Mouse (Mus musculus) left cerebral cortex, postnatal 25 days (tissue): Measurements from ENCODE around the gene Cnpy1. TPM values are rescaled to one million over a fixed set of nuclear protein-coding genes. Genes with fewer than 3 reads are reported as not detected.

ENCODE experiments used
- DNase-seq, 2 experiments: peaks; one replicate each; pipeline ENCODE4 v3.0.0; 2022; ENCODE audit warnings: low spot score in 2 of 2, mixed read lengths in 1 of 2
- intact Hi-C: fragments of 180-260 bp; cut with DNase I; formaldehyde crosslinking; loops from one replicate; pipeline ENCODE4 v1.15.1; 2025
- total RNA-seq, 2 experiments: library from RNA; stranded (reverse); gene quantifications; 2 replicates each; pipeline ENCODE4 v1.2.3; 2021

The Cnpy1 gene
- total RNA-seq, 2 experiments from 2014 or later, result not detected

GRCm38 (mm10) chr5:28243501-28244177, 2.0 kb downstream of the Cnpy1 start:
- no peak for DNase-seq
- intact Hi-C loops, result no loop called here

- DNase-seq, result peak; percentile 5 to 85
- intact Hi-C loops, result no loop called here
Measured at GRCm38 (mm10) chr5:28241423-28241822, 4.2 kb downstream of the Cnpy1 start.

GRCm38 (mm10) chr5:28239829-28240228, 5.8 kb downstream of the Cnpy1 start:
- intact Hi-C loops, result no loop called here
- no peak for DNase-seq

- intact Hi-C loops, result no loop called here
- DNase-seq, result no peak
Measured at GRCm38 (mm10) chr5:28238876-28239275, 6.7 kb downstream of the Cnpy1 start.

GRCm38 (mm10) chr5:28238152-28238551, 7.5 kb downstream of the Cnpy1 start:
- DNase-seq, result no peak
- intact Hi-C loops, result no loop called here

DNA sequence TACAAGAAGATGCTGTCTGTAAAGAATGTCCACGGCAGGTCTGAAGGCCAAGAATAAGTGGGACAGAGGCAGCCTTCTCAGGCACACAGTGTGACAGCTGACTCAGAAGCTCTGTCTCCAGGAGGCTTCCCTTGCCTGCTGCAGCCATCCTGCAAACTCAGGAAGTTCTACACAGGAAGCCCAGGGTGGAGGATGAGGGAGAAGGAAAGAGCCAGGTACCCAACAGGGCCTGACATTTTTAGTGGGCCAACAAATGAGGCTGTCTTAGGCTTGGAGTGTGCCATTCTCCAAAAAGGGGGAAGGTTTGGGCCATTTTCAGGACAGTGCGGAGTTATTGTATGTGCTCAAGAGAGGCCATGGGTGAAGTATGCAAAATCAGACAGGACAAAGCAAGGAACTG, 7.9 kb downstream of the Cnpy1 start:
- intact Hi-C loops, result no loop called here
- DNase-seq, result no peak

GRCm38 (mm10) chr5:28237055-28237454, 8.6 kb downstream of the Cnpy1 start:
- DNase-seq, result no peak
- intact Hi-C loops, result no loop called here

DNA sequence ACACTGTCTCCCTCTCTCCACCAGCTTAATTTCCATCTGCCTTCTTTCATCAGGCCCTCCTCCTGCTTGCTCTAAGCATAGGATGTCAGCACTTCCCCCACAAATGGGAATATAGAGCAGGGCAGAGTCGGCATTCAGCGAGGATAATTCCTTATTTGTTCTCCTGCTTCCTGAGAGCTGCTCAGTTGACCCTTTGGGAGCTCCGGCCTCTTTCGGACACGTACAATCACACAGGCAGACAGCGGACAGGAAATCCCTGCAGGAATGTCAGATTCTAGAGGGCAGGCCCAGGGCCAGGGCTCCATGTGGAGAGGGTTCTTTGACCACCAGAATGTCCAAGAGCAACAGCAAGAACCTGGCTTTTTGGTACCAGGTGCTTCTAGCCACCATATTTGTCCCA, 9.5 kb downstream of the Cnpy1 start:
- intact Hi-C loops, result no loop called here
- DNase-seq, result no peak

- intact Hi-C loops, result no loop called here
- no peak for DNase-seq
Measured at GRCm38 (mm10) chr5:28232101-28232500, 13.5 kb downstream of the Cnpy1 start.

- intact Hi-C loops, result no loop called here
Measured at GRCm38 (mm10) chr5:28219596-28219995, 26.0 kb downstream of the Cnpy1 start.

GRCm38 (mm10) chr5:28213441-28213840, 32.2 kb downstream of the Cnpy1 start:
- intact Hi-C loops, result loop anchor here (2.0 to 5.0 kb wide), 3 partner anchors 41 to 1259 kb away; no protein-coding TSS in a partner anchor
- no peak for DNase-seq

More at GRCm38 (mm10) chr5:28219596-28219995, 26.0 kb downstream of the Cnpy1 start:
- DNase-seq, result no peak

- no peak for DNase-seq
- intact Hi-C loops, result loop anchor here (2.0 to 5.0 kb wide), 3 partner anchors 39 to 1261 kb away; no protein-coding TSS in a partner anchor
Measured at GRCm38 (mm10) chr5:28211651-28212310, 33.8 kb downstream of the Cnpy1 start.

DNA sequence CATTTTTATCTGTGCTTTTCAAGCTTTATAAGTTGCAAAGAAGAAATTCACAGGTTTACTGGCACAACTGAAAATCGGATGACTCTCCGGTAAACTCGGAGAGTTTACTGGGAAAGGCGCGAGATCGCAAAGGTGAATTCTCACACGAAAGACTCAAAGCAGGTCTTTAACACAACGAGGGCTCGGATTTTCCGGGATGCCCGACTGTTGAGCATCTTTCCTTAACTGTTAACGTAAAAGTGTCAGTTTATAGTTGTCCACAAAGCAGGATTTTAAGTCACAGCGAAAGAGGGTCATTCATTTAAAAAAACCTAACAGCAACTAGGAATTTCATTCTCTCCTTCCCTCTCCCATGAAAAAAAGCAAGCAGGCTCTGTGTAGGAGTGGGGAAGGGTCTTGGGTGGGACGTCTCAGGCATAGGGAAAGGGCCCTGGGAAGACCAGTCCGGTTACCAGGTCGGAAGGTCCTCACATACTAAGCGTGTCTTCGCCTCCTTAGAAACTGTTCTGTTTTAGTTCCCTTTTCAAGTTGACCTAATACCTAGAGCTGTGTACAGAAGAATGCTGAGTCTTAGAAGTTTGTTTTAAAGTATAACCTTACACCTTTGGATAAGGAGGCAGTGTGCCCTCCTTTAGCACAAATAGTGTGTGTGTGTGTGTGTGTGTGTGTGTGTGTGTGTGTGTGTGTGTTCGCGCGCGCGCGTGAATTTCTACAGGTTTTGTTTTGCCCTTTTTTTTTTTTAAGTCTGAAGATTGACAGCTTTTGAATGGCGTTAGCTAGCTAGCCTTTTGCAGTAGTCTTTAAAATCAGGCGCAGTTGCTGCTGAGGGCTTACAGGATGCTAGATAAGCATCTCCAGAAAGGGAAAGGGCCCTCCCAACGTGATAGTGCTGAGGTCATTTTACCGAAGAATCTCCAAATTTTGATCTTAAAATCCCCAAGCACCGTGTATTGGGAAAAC, 34.7 kb downstream of the Cnpy1 start:
- intact Hi-C loops, result loop anchor here (5.0 kb wide), 2 partner anchors 89 to 1261 kb away; no protein-coding TSS in a partner anchor

DNA sequence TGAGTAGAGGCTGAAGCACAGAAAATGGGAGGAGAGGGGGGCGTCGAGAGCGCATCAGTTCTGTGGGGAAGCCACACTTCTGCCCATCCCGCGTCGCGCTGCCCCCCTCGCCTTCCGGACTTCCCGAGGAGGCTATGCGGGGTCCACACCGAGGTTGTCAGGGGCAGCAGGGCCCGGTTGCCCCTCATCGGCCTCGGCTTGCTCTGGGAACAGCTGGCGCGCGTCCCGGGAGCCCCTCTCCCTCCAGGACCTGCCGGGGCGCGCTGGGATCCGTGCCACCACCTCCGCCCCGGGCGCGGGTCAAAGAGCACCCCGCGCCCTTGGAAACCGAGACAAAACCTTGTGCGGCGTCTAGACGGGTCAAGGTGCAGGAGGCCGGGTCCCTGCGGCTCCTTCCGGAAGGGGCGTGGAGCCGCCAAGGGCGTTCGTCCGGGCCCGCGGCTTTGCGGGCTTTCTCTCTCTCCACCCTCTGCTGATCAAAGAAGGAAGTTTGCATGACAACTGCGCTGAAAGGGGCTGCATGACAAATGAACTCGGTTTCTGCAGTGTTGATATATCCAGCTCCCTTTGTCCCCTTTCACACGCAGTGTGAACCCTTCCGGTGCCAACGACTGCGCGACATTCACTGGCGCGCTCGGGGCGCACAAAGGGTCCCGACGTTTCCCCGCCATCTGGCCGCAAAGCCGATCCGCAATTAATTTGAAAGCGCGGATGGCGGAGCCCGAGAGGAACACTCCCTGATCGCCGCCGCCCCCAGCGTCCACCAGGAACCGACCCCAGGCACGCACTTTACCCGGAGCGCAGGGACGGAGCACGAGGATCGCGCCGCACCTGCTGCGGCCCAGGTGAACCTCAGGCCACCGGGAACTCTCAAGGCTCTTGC, 35.8 kb downstream of the Cnpy1 start:
- no peak for DNase-seq
- intact Hi-C loops, result loop anchor here (5.0 kb wide), 2 partner anchors 87 to 1263 kb away; no protein-coding TSS in a partner anchor

More for the DNA sequence above, 34.7 kb downstream of the Cnpy1 start:
- no peak for DNase-seq

- no peak for DNase-seq
- intact Hi-C loops, result no loop called here
Measured at GRCm38 (mm10) chr5:28208726-28209520, 36.7 kb downstream of the Cnpy1 start.

DNA sequence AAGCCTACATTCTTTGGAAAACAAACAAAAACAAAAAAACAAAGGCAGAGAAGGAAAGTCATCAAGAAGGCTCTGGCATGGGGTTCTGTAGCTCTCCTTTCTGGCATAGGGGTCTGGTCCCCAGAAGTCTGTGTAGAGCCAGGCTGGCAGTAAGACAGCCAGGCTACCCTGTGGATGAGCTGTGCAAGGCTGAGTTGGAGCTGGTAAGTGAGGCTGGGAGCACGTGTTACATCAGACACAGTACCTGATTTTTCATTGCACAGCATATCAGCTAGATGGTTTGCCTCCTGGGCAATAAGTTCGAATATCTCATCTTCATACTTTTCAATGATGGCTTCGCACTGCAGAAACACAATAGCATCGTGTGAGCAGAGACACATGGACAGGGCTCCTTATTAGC, 38.6 kb downstream of the Cnpy1 start:
- DNase-seq, result no peak
- intact Hi-C loops, result no loop called here

DNA sequence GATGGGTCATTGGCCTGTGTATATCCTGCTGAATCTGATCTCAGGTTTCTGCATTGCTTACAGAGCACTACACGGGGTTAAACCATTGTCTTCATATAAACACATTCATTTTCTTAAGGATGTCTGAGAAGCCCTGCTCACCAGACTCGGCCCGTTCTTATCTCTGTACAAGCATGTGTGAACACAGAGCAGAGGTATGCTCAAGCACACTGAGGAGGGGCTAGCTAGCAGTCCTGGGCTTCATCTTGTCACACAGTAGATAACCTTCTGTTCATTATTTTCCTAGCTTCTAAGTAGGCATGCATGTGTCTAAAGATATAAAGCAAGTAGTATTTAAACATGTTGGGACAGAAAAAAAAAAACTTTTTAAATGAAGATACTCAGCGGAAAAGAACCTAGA, 39.2 kb downstream of the Cnpy1 start:
- intact Hi-C loops, result no loop called here
- no peak for DNase-seq

- intact Hi-C loops, result no loop called here
- no peak for DNase-seq
Measured at GRCm38 (mm10) chr5:28204678-28205077, 40.9 kb downstream of the Cnpy1 start.
